Mouse (Mus musculus) layer of hippocampus, postnatal 36 days (tissue): ENCODE data around the gene Tsen54. TPM values are rescaled to one million over a fixed set of nuclear protein-coding genes. Genes with fewer than 3 reads are reported as not detected.

ENCODE experiments used
- DNase-seq, 2 experiments: peaks; one replicate each; pipeline ENCODE4 v3.0.0; 2022
- total RNA-seq, 2 experiments: library from RNA; stranded (reverse); gene quantifications; 2 replicates each; pipeline ENCODE4 v1.2.3; 2021

The Tsen54 gene
- 10 to 100 TPM; 12.0 to 12.7 TPM for total RNA-seq

DNA sequence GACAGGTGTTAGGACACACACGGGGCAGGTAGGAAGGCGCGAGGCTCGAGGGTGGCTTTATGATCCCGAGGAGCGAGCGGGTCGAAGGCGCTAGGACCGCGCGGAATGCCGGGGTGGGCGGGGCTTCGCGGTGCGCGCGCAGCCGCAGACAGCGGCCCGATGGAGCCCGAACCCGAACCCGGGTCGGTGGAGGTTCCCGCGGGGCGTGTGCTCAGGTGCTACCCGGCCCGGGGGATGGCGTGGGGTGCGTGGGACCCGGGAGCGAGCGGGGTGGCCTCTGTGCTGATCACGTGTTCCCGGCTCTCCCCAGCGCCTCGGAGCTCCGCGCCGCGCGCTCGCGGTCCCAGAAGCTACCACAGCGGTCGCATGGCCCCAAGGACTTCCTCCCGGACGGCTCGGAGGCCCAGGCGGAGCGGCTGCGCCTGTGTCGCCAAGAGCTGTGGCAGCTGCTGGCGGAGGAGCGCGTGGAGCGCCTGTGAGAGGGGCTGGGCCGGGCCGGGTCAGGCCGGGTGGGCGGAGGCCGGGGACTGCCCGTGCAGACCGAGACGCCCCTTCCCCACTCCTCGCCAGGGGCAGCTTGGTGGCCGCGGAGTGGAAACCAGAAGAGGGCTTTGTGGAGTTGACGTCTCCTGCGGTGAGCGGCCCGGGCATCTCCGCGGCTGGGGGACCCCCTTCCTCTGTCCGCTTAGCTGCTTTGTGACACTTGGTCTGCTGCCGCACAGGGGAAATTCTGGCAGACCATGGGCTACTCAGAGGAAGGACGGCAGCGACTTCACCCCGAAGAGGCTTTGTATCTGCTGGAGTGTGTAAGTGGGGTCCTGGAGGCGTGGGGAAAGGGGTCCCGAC lies at the start of gene Tsen54:
Tsen54 (plus strand) TSS at position 120 of the 846 bp plus-strand sequence.
- peak; percentile 84 for DNase-seq

DNA sequence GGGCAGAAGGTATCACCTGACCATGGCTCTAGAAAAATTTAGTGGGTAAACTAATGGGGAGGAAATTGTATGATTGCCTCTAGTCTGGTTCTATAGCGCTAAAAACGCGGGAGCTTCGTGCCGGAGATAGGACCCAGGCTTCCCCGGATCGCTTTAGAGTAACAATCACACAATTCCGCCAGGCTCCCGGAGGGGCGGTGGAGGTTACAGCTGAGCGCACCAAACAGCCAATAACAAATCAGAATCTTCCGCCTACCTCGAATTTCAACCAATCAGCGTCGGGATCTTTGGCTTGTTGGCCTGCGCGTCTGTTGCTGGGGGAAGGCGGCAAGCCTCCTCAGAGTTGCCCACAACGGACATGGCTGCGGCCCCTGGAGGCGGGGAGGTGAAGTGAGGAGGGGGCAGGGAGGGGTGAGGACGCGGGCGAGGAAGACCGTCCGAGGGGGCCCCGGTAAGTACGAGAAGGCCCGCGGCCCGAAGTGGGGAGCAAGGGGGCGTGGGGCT lies 49.4 kb upstream of the Tsen54 start, which contains the start of gene Tmem94:
Tmem94 (plus strand) TSS at position 331 of the 504 bp plus-strand sequence.
- DNase-seq = peak; percentile 97 to 99

DNA sequence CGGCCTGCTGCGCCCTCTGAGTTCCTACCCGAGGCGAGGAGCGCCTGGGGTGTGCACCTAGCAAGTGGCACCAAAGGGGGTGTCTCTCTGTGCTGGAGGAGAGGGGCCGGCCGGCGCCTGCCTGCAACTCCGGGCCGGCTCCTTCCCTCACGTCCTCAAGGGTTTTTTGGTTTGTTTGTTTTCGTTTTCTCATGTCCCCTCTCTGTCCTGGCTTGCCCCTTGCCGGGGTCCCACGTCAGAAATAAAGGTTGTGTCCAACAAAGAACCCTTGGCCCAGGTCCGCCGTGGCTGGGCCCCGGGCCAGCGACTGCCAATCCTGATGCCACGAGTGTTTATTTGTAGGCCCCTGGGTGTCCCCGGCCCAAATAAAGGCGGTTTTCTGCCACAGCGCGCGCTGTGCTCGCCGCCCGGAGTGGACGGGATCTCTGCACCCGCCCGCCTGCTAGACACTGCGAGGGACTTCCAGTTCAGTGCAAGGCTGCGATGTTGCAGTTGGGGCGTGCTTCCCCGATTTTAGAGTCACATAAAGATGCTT lies 48.9 kb upstream of the Tsen54 start:
- DNase-seq = no peak

DNA sequence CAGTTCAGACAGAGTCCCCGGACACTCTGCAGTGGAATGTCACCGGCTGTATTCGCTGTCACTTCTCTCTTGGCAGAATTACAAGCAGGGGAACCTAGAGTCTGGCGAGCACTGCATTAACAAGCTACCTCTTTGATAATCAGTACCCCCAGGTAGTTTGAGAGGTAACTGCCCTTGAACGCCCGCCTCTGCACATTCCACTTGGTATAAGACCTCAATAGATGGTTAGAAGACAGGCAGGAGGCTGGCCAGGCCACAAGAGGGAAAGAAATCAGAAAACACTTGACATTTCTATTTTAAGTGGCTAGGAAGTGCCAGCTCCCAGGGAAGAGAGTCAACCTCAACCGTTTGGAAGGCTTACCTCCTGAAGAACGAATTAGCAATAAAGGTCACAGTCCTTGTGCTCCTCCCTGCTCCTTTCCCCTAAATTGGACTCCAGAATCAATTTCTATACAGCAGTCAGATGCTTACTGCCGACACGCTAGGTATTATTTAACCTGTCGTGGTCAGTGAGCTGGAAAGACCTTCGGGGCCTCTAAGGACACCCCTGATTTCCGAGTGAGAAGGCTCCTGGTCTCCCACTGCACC lies 48.1 kb upstream of the Tsen54 start:
- no peak for DNase-seq

DNA sequence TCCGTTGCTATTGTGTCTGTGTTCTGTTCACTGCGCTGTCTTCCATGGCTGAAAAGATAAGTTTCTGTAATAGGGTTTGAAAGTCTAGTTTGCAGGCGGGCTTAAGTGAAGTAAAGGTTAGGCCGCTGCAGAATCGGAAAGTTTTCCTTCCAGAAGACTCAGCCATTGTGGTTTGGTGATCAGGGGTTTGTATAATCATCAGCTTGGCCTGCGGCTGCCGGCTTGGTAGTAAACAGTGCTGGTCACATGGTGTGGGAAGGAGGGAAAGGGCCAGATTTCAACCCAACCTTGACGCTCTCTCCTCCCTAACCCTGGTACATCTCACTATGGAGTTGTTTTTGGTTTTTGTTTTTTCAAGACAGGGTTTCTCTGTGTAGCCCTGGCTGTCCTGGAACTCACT lies 47.5 kb upstream of the Tsen54 start:
- DNase-seq = no peak

DNA sequence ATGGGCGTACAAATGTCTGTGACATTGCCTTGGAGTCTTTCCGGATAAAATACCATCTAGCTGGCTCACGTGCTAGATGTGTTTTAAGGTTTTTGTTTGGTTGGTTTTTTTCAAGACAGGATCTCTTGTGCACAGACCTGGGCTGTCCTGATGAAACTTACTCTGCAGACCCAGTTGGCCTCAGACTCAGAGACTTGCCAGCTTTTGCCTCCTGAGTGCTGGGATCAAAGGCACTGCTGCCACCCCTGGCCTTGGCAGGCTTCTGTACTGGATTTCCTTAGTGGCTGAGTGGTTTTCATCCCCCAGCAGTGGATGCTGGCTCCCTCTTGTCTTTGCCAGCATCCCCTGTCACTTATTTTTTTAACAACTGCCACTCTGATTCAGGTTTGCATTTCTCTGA lies 45.6 kb upstream of the Tsen54 start:
- DNase-seq = no peak

DNA sequence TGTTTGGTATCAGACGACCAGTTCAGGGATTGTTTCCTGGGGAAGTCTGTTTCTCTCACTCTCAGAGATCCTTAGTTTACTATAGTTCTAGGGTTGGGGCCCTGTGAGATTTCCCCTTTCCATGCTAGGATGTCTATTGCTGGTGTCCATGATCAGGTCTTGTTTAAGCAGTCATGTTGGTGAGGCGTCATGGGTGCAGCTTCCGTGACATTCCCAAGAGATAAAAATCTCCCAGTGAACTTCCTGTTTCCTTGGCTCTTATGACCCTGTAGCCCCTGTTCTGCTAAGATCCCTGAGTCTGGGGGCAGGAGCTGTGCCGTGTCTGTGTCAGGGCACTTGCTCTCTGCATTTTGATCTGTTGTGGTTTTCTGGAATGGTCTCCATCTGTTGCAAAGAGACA lies 39.9 kb upstream of the Tsen54 start:
- DNase-seq = no peak

DNA sequence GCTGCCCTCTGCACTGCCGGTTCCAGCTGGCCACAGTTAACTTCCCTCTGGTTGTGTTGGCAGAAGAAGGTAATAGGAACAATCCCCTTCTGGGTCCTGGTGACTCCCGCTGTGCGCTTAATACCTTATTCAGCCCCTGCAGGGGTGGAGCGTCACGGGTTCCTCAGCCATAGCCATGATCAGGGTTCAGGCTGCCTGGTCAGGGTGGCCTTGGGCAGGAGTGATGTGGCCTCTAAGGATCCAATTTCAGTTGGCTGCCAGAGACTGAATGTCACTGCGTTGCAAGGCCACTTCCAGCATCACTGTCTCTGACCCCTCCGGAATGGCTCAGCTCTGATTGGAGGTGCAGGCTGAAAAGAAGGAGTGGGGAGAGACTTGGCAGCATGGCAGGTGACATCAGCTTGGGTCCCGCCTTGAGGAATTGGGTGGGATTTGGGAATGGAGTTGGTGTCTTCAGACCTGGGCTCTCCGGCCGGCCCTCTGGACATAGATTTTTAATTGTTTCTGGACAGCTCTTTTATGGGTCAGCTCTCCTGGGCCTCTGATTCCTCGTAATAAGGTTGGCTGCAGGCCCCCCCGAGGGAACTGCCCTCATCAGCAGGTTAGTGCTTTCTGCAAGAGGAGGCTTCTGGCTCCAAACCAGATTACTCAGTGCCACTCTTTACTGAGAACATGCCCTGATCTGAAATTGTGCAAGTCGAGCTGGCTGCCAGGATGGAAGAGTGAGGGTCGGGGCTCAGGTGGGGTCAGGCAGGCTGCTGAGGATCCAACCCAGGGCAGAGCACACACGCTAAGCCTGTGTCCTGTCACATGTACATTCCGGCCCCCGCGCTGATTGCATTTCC lies 38.5 kb upstream of the Tsen54 start:
- no peak for DNase-seq

DNA sequence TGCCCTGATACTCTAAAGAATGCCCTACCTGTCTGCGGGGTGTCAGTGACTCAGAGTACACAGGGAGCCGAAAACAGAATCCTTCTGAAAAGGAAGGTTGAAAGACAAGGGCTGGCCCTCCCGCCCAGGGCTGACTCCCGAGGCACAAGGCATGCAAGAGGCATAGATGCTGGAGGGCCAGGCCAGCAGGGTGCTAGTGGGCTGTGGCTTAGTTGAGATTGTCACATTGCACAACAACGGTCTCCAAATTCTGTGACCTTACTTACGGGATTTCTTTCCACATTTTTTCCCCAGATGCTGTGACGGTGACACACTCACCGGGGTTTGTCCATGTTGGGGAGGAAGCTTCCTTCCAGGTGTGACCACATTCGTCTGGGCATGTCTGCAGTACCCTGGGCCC lies 37.6 kb upstream of the Tsen54 start:
- DNase-seq = no peak

DNA sequence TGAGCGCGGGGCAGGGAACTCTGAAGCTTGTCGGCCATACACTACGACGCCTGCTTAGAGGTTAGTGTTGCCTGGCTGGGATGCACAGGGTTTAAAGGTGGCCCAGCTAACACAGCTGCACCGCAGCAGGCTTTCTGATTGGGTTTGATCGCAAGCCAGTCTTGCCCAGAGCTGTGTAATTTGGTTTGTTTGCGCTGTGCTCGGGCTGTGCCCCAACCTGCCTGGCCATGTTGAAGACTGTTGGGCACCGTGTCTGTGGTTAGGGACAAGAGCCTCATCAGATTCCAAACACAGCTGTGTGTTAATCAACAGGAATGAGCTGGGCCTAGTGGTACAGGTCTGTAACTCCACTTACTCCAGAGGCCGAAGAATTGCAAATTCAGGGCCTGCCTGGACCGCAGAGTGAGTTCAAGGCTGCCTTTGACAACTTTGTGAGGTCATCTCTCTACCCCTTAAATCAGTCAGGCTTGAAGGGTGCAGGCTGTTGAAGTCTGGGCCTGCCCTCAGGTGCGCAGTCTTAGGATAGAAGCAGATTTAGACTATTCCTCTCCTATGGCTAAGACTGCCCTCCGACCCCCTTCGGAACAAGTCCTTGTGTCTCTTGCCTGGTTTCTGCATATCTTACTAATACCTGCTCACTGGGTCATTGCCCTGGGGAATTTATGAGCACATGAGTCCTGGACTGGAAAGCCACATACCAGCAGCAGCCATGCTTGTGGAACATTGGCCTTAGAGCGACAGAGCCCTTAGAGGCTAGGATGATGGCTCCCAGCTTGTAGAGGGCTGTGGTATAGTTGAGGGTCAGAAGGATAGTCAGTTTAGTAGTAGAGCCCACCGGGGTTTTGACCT lies 36.8 kb upstream of the Tsen54 start:
- no peak for DNase-seq

DNA sequence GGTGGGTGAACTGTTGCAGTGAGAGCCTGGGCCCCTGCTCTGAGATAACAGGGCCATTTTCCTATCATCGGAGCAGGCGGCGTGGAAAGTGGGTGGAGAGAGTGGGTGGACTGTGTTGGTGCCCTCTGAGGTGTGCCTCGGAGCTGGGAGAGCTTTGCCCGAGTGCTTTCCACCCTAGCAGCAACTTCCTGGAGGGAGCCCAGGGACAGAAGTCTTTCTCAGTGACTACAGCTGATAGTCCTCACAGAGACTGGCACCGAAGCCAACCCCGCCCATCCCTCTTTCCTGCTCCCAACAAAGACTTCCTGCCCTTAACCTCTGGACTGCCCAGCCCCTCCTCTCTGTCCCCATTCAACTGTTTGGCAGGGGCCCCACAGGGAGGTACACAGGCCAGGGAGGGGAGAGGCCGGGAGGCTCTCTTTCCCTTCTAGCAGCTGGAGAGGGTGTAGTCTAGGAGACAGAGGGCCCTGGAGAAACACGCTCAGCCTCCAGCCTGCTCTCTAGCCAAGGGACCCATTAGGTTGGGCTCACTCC lies 35.4 kb upstream of the Tsen54 start:
- peak; percentile 58 to 66 for DNase-seq

DNA sequence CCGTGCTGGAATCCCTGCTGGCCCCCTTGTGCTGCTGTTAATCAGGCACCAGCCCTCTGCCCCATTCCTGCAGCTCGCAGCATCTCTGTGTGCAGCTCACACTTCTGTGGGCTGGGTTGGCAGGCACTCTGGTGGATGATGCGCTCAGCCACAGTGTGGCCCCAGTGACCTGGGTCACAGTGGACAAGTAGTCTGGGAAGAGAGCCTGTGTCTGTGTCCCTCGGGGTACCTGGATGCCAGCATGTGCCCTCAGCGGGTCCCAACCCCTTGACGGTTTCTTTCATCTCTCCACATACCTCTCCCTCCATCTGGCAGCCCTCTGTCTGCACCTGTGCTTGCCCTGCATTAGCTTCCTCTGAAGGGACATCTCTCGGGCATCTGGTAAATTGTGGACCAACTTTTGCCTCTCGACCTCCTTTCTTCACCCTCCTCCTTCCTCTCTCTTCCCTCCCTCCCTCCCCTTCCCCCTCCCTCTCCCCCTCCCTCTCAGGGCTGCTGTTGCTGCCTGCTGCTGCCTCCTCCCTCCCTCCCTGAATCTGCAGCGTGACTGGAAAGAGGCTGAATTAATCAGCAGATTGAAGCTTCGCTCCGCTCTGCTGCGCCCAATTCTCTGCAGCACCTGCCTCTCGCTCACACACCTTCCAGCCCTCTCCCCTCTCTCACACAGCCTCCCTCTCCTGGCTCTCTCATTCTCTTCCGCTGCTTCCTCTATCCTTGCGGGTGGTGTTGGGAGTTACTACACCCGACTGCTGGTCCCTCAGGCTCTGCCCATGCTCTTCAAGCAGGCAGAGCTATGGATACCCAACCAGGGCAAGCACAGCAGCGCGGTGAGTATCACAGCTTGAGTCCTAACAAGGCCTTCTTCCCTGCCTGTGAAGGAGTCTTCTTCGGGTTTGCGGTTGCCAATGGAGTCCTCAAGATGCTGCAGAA lies 34.1 kb upstream of the Tsen54 start:
- peak; percentile 49 to 50 for DNase-seq

DNA sequence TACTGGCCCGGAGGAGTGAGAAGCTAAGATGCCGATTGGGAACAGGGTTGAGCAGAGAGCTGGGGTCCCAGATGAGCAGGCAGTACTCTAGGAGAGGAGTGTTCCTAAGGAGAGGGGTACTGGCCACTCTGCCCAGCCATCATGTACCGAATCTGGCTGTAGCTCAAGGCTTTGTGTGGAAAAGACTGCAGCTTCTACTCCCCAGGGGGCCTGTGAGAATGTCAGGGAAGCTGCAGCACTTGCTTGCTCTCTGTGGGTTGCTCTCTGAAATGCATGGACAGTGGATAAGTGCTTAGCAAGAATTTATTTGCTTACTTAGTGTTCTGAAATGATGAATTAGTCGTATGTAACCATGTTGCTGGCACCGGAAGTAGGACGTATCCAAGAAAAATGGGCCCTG lies 28.1 kb upstream of the Tsen54 start:
- DNase-seq = no peak

DNA sequence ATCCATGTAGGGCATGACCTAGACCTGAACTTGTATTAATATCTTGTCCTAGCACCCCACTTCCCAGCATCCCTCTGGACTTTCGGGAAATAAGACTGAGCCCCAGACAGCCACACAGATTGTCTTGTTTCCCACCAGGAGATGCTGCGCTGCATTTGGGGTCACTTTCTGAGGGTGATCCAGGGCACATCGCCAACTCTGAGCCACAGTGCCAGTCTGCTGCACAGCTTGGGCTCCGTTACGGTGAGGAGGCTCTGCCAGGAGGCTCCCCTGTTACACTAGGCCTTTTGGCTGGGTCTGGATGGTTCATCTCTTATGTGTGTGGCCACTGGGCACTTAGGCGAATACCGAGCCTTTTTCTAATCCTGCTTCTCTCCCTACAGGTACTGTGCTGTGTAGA lies 24.7 kb upstream of the Tsen54 start:
- DNase-seq = no peak

DNA sequence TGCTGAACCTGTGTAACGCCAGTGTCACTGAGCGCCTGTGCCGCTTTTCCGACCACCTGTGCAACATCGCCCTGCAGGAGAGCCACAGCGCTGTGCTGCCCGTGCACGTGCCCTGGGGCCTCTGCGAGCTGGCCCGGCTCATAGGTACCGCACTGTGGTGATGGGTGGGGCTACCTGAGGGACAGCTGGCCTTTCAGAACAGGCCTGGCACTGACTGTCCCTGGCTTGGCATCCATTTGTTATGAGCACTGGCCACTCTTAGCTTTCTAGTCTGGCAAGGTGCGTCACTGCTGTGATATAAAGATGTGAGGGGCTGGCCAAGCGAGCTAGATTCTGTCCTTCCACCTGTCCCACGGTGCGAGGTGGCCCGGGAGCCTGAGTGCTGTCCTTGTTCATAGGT lies 22.6 kb upstream of the Tsen54 start:
- no peak for DNase-seq

DNA sequence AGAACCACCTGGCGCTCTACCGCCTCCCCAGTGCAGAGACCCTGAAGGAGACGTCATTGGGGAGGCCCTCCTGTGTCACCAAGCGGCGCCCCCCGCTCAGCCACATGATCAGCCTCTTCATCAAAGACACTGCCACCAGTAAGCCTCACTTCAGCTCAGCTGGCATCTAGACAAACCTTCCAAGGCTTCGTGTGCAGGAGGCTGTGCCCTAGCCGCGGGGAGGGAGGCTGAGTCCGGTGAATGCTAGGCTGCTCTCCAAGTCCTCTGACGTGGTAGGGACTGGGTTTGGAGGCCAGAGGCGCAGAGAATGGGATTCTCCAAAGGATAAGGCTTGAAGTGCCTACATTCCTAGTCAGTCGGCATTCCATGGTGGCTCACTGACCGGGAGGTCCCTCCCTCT lies 22.2 kb upstream of the Tsen54 start:
- DNase-seq = no peak

DNA sequence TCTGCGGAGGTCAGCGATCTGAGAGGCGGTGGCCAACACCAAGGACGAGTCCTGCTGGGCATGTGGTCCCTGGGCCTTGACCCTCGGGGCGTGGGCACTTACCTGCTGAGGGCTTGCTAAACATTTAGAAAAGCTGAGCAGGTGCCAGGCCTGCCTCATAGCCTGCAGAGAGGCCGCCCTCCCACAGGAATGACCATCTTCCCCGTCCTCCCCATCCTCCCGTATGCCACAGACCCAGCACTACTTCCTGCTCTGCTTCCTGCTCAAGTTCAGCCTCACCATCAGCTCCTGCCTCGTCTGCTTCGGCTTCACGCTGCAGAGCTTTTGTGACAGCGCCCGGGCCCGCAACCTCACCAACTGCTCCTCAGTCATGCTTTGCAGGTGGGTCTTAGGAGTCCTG lies 17.6 kb upstream of the Tsen54 start:
- DNase-seq = no peak

DNA sequence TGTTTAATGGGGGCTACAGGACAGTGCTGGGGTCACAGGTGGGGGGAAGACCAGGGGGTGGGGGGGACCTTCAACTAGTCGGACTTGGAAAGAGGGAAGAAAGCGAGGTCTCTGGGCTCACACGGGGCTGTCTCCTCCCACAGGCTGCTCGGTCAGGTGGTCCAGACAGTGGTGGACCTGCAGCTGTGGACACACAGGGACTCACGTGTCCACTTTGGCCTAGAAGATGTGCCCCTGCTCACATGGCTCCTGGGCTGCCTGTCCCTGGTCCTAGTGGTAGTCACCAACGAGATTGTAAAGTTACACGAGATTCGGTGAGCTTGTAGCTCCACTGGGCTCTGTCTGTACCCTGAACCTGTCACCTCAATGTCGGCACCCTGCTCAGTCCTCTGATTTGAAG lies 16.9 kb upstream of the Tsen54 start:
- DNase-seq = no peak

DNA sequence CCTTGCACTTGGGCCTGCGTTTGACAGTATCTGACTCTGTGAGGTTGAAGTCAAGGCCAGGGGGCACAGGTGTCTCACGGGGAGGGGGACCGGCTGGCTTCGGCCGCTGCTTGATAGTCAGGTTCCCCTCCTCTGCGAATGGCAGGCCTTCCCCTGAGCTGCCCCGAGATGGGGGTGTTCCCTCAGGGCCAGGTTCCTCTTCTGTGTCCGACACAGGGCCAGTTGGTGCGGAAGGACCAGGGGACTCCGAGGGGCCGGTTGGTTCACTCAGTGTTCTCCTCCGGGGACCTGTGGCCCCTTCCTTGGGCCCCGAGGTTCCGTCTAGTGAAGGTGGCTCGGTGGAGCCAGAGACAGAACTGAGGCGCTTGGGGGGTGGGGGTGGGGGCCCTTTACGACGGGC lies 13.5 kb upstream of the Tsen54 start:
- DNase-seq = no peak

DNA sequence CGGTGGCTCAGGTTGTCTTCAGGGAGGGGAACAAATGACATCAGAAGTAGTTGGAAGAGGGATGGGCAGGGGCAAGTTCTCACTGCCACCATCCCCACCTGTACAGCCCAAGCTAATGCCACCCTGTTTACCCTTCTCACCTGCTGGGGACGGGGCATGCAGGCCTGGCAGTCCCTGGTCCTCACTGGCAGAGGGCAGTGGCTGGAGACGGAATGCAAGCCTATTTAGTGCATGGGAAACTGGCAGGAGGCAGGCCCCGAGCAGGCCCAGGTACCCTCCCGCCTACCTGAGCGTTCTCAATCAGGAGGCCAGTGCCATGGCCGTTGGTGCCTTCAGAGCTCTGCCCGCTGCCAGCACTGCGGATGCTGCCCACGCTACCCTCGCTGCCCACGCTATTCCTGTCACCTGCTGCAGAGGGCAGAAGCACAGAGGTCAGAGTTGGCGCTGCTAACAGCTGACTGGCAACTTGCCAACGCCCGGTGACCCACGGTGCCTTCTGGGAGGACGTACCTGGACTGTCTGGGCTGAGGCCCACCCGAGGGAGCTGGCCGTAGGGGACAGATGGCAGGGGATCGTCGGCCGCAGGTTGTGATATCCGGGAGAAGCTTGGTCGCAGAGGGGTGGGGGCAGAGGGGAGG lies 11.3 kb upstream of the Tsen54 start:
- no peak for DNase-seq
